Mouse (Mus musculus): Measurements from ENCODE around the gene Gm8267.
"Not testable (repeated sequence)": the region's sequence is repeated elsewhere in the genome, so short reads cannot be mapped to it uniquely, and the experiment has no call there.

The Gm8267 gene

GRCm38 (mm10) chr14:44750240-44750639 lies at the start of gene Gm8267:
Gm8267 (minus strand) TSS chr14:44750340.
- no peak for DNase-seq (ENCODE audit: low spot score)

- not testable (repeated sequence) for DNase-seq (ENCODE audit: low spot score)
Observed at GRCm38 (mm10) chr14:44789537-44790382, 39.6 kb upstream of the Gm8267 start.

GRCm38 (mm10) chr14:44742789-44743188 lies 7.4 kb downstream of the Gm8267 start:
- not testable (repeated sequence) for DNase-seq (ENCODE audit: low spot score)

- not testable (repeated sequence) for DNase-seq (ENCODE audit: low spot score)
Observed at GRCm38 (mm10) chr14:44730711-44731110, 19.4 kb downstream of the Gm8267 start.

GRCm38 (mm10) chr14:44706356-44706755 lies 43.8 kb downstream of the Gm8267 start, which contains the start of gene Gm8257:
Gm8257 (minus strand) TSS chr14:44706456.
- DNase-seq (ENCODE audit: low spot score) = not testable (repeated sequence)

Measured in embryo, embryonic 10.5 days (tissue).